Mouse (Mus musculus): ENCODE data around the gene Epgn. TPM values are rescaled to one million over a fixed set of nuclear protein-coding genes. Genes with fewer than 3 reads are reported as not detected.

Gene Epgn
- polyA plus RNA-seq, 1 experiment, result 0.08 TPM

- Histone ChIP-seq H3K4me2 (ENCODE audit: low read depth) (no peak overlapping the region), H3K4me3 (no peak overlapping the region), H3K36me3 (ENCODE audit: control insufficient read depth, insufficient read depth) (no peaks in the 10 kb centered on the region), H3ac (ENCODE audit: control insufficient read depth, insufficient read length) (no peak overlapping the region), H3K79me2 (ENCODE audit: control insufficient read depth, insufficient read depth) (no peaks in the 10 kb centered on the region), H3K27me3 (ENCODE audit: control insufficient read depth, insufficient read depth, insufficient read length) (no peaks in the 10 kb centered on the region)
- TF ChIP-seq E2F4 (IDR thresholded peaks at IDR 0.05; ENCODE audit: insufficient read depth), result no peak
- no peak for TF ChIP-seq SRF (IDR thresholded peaks at IDR 0.05; ENCODE audit: control insufficient read depth, insufficient read length, low read depth)
Observed at GRCm38 (mm10) chr5:90999942-91000341, 27.3 kb upstream of the Epgn start.

DNA sequence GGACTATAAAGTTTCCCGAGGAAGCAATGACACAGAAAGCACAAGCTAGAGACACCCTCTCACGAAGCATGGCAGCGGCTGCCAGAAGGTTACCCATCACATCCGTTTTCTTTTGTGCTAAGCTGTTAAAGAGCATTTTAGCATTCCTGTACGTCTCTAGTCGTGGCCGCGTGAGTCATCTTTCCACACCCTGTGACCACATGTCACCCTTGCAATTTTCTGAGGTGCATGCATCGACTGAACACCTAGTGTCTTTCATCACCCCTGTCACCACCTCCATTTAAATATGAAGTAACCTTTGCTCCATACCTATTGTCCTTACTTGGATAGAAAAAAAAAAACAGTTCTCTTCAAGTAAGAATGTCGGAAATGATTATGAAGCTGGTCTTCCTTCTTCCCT, 12.0 kb upstream of the Epgn start:
- H3K4me3 ChIP-seq, result no peak overlapping the region
- no peaks in the 10 kb centered on the region for H3K27me3 ChIP-seq (ENCODE audit: control insufficient read depth, insufficient read depth, insufficient read length)
- no peak overlapping the region for H3K4me2 ChIP-seq (ENCODE audit: low read depth)
- H3K79me2 ChIP-seq (ENCODE audit: control insufficient read depth, insufficient read depth), result no peaks in the 10 kb centered on the region
- TF ChIP-seq USF1 (IDR thresholded peaks at IDR 0.05; ENCODE audit: low read depth) (no peak), MYOD1 (IDR thresholded peaks at IDR 0.05; ENCODE audit: control insufficient read depth in 1 of 3, insufficient read length in 2 of 3, low read depth in 2 of 3) (no peak), CEBPB (IDR thresholded peaks at IDR 0.05; ENCODE audit: insufficient read depth, poor library complexity, severe bottlenecking) (no peak)
- H3ac ChIP-seq (ENCODE audit: control insufficient read depth, insufficient read length), result no peak overlapping the region
- no peaks in the 10 kb centered on the region for H3K36me3 ChIP-seq (ENCODE audit: control insufficient read depth, insufficient read depth)

- H3K4me3 ChIP-seq, result no peak overlapping the region
- H3K36me3 ChIP-seq (ENCODE audit: control insufficient read depth, insufficient read depth), result no peaks in the 10 kb centered on the region
- H3K27me3 ChIP-seq (ENCODE audit: control insufficient read depth, insufficient read depth, insufficient read length), result no peaks in the 10 kb centered on the region
- H3ac ChIP-seq (ENCODE audit: control insufficient read depth, insufficient read length), result no peak overlapping the region
- TF ChIP-seq POLR2A (IDR thresholded peaks at IDR 0.05; ENCODE audit: insufficient read length, low read depth), result no peak
- no peak for TF ChIP-seq MYOG (IDR thresholded peaks at IDR 0.05; ENCODE audit: control insufficient read depth in 1 of 3, insufficient read depth in 1 of 3, insufficient read length in 2 of 3, low read depth in 2 of 3)
- no peak for TF ChIP-seq MAX (IDR thresholded peaks at IDR 0.05; ENCODE audit: low read depth)
- no peak for TF ChIP-seq POLR2AphosphoS2 (IDR thresholded peaks at IDR 0.05; ENCODE audit: insufficient read length, low read depth)
- TF ChIP-seq TCF3 (IDR thresholded peaks at IDR 0.05; ENCODE audit: insufficient read length, low read depth), result no peak
- TF ChIP-seq E2F4 (IDR thresholded peaks at IDR 0.05; ENCODE audit: insufficient read depth), result no peak
- H3K79me2 ChIP-seq (ENCODE audit: control insufficient read depth, insufficient read depth), result no peaks in the 10 kb centered on the region
- H3K4me2 ChIP-seq (ENCODE audit: low read depth), result no peak overlapping the region
Observed at GRCm38 (mm10) chr5:91023114-91023513, 4.2 kb upstream of the Epgn start.

DNA sequence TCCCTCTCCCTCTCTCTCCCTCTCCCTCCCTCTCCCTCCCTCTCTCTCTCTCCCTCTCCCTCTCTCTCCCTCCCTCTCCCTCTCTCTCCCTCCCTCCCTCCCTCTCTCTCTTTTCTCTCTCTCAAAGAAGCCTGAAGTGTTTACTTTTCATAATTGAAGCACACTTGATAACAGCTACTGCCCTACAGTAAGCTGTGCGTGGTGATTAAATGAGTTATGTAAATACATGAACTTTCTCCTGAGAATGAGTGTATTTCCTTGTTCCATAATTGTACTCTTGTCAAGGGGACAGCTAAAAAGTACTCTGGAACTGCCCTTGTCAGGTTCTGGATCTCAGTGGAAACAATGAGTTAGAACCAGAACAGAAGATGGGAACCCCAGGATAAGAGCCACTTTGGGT, 576 bp downstream of the Epgn start:
- H3K4me3 ChIP-seq, result no peak overlapping the region
- TF ChIP-seq E2F4 (IDR thresholded peaks at IDR 0.05; ENCODE audit: insufficient read depth) (no peak), MYOG (IDR thresholded peaks at IDR 0.05; ENCODE audit: control insufficient read depth in 1 of 3, insufficient read depth in 1 of 3, insufficient read length in 2 of 3, low read depth in 2 of 3) (no peak), USF1 (IDR thresholded peaks at IDR 0.05; ENCODE audit: low read depth) (no peak), POLR2AphosphoS2 (IDR thresholded peaks at IDR 0.05; ENCODE audit: insufficient read length, low read depth) (no peak), TCF3 (IDR thresholded peaks at IDR 0.05; ENCODE audit: insufficient read length, low read depth) (no peak), POLR2A (IDR thresholded peaks at IDR 0.05; ENCODE audit: insufficient read length, low read depth) (no peak), TCF12 (IDR thresholded peaks at IDR 0.05; ENCODE audit: insufficient read depth, poor library complexity, severe bottlenecking) (no peak), REST (IDR thresholded peaks at IDR 0.05; ENCODE audit: insufficient read depth, insufficient read length) (no peak), SRF (IDR thresholded peaks at IDR 0.05; ENCODE audit: control insufficient read depth, insufficient read length, low read depth) (no peak), CEBPB (IDR thresholded peaks at IDR 0.05; ENCODE audit: insufficient read depth, poor library complexity, severe bottlenecking) (no peak), MYOD1 (IDR thresholded peaks at IDR 0.05; ENCODE audit: control insufficient read depth in 1 of 3, insufficient read length in 2 of 3, low read depth in 2 of 3) (no peak), MAX (IDR thresholded peaks at IDR 0.05; ENCODE audit: low read depth) (no peak)
- no peaks in the 10 kb centered on the region for H3K79me2 ChIP-seq (ENCODE audit: control insufficient read depth, insufficient read depth)
- H3K4me2 ChIP-seq (ENCODE audit: low read depth), result no peak overlapping the region
- H3K36me3 ChIP-seq (ENCODE audit: control insufficient read depth, insufficient read depth), result no peaks in the 10 kb centered on the region
- H3ac ChIP-seq (ENCODE audit: control insufficient read depth, insufficient read length), result no peak overlapping the region
- no peaks in the 10 kb centered on the region for H3K27me3 ChIP-seq (ENCODE audit: control insufficient read depth, insufficient read depth, insufficient read length)

DNA sequence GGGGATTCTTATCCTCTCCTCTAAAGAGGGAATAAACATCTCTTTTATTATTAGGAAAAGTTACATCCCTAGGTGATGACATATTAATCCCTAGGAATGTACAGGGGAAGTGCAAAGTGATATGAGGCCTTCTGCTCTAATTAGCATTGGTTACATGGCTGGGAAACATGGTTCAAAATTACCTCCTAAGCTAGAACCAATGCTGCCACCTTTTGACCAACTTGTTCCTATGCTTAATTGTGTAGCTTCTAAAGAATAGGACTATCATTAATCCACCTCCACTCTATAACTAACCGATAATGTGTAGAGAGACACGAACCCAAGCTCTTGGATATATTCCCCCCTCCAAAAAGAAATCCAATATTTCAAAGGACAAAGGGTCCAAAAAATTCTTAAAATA, 3.4 kb downstream of the Epgn start:
- H3K79me2 ChIP-seq (ENCODE audit: control insufficient read depth, insufficient read depth), result no peaks in the 10 kb centered on the region
- TF ChIP-seq MYOG (IDR thresholded peaks at IDR 0.05; ENCODE audit: control insufficient read depth in 1 of 3, insufficient read depth in 1 of 3, insufficient read length in 2 of 3, low read depth in 2 of 3), result no peak
- TF ChIP-seq MYOD1 (IDR thresholded peaks at IDR 0.05; ENCODE audit: control insufficient read depth in 1 of 3, insufficient read length in 2 of 3, low read depth in 2 of 3), result no peak
- no peak for TF ChIP-seq TCF12 (IDR thresholded peaks at IDR 0.05; ENCODE audit: insufficient read depth, poor library complexity, severe bottlenecking)
- no peak for TF ChIP-seq TCF3 (IDR thresholded peaks at IDR 0.05; ENCODE audit: insufficient read length, low read depth)
- TF ChIP-seq MAX (IDR thresholded peaks at IDR 0.05; ENCODE audit: low read depth), result no peak
- TF ChIP-seq REST (IDR thresholded peaks at IDR 0.05; ENCODE audit: insufficient read depth, insufficient read length), result no peak
- TF ChIP-seq CEBPB (IDR thresholded peaks at IDR 0.05; ENCODE audit: insufficient read depth, poor library complexity, severe bottlenecking), result no peak
- TF ChIP-seq E2F4 (IDR thresholded peaks at IDR 0.05; ENCODE audit: insufficient read depth), result no peak
- TF ChIP-seq USF1 (IDR thresholded peaks at IDR 0.05; ENCODE audit: low read depth), result no peak
- TF ChIP-seq POLR2AphosphoS2 (IDR thresholded peaks at IDR 0.05; ENCODE audit: insufficient read length, low read depth), result no peak
- no peak for TF ChIP-seq POLR2A (IDR thresholded peaks at IDR 0.05; ENCODE audit: insufficient read length, low read depth)
- no peak for TF ChIP-seq SRF (IDR thresholded peaks at IDR 0.05; ENCODE audit: control insufficient read depth, insufficient read length, low read depth)

More for the DNA sequence above, 3.4 kb downstream of the Epgn start:
- no peak overlapping the region for H3ac ChIP-seq (ENCODE audit: control insufficient read depth, insufficient read length)
- H3K4me3 ChIP-seq, result no peak overlapping the region
- no peaks in the 10 kb centered on the region for H3K36me3 ChIP-seq (ENCODE audit: control insufficient read depth, insufficient read depth)
- no peak overlapping the region for H3K4me2 ChIP-seq (ENCODE audit: low read depth)
- H3K27me3 ChIP-seq (ENCODE audit: control insufficient read depth, insufficient read depth, insufficient read length), result no peaks in the 10 kb centered on the region

Measured in myocyte (in vitro differentiated cells).